Mouse (Mus musculus): ENCODE results near the gene Rab5b. TPM values are rescaled to one million over a fixed set of nuclear protein-coding genes. Genes with fewer than 3 reads are reported as not detected.
"Not testable (repeated sequence)": the region's sequence is repeated elsewhere in the genome, so short reads cannot be mapped to it uniquely, and the experiment has no call there.

Gene Rab5b
- polyA plus RNA-seq, 1 experiment: 27.0 TPM

DNA sequence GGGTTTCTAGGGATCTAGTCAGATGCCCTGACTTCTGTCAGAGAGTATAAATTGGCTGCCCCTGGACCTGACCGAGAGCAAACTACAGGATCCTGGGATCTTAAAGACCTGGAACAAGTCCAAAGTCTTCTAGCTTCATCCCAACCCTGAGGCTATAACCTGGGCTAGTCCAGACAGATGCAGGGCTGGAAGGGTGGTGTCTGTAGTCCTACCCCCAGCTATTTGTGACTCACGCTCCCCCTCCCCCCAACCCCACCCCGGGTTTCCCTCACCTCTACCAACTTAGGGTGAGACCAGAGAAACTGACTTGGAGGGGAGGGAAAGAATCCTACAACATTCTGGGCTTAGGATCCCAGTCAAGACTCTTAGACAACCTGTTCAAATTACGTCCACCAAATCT, 46.6 kb upstream of the Rab5b start:
- Histone ChIP-seq H3K27me3 (ENCODE audit: control insufficient read depth, insufficient read depth, insufficient read length) (no peaks in the 10 kb centered on the region), H3K4me3 (ENCODE audit: insufficient read depth, poor library complexity, severe bottlenecking) (peak overlapping the region; percentile 33), H3K79me3 (ENCODE audit: low read depth) (no peaks in the 10 kb centered on the region), H3ac (ENCODE audit: control insufficient read depth, insufficient read length, low read depth) (no peak overlapping the region), H3K36me3 (ENCODE audit: control insufficient read depth, insufficient read depth) (no peaks in the 10 kb centered on the region), H3K79me2 (ENCODE audit: control insufficient read depth, insufficient read depth) (no peaks in the 10 kb centered on the region)
- no peak for TF ChIP-seq CEBPB (IDR thresholded peaks at IDR 0.05; ENCODE audit: low read depth)
- TF ChIP-seq CTCF (IDR thresholded peaks at IDR 0.05; ENCODE audit: control insufficient read depth, insufficient read depth, insufficient read length): no peak
- TF ChIP-seq USF1 (IDR thresholded peaks at IDR 0.05; ENCODE audit: low read depth): no peak

DNA sequence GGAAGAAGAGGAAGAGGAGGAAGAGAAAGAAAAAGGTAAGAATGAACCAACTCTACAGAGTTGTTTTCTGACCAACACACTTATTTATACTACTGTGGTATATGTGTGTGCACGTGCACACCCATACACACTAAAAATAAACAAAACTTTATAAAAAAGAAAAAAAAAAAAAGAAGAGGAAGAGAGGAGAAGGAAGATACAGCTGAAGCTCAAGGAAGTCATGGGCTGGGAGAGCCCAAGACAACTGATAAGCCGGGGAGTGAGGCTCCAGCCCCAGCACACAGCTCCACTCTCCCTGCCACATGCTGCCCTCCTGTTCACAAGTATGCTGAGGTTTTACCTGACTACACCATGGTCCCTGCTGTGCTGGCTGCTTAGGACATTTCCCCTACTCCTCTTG, 44.2 kb upstream of the Rab5b start:
- TF ChIP-seq FOSL1 (IDR thresholded peaks at IDR 0.05; ENCODE audit: insufficient read depth, low read length, poor library complexity, severe bottlenecking) (no peak), CTCF (IDR thresholded peaks at IDR 0.05; ENCODE audit: control insufficient read depth, insufficient read depth, insufficient read length) (no peak), MYOG (IDR thresholded peaks at IDR 0.05; ENCODE audit: control insufficient read depth, extremely low read depth, insufficient read length) (no peak), MYOD1 (IDR thresholded peaks at IDR 0.05; ENCODE audit: control insufficient read depth, insufficient read length, low read depth) (no peak), MAX (IDR thresholded peaks at IDR 0.05) (no peak), CEBPB (IDR thresholded peaks at IDR 0.05; ENCODE audit: low read depth) (no peak), USF1 (IDR thresholded peaks at IDR 0.05; ENCODE audit: low read depth) (no peak)
- no peak overlapping the region for H3K4me3 ChIP-seq (ENCODE audit: insufficient read depth, poor library complexity, severe bottlenecking)

DNA sequence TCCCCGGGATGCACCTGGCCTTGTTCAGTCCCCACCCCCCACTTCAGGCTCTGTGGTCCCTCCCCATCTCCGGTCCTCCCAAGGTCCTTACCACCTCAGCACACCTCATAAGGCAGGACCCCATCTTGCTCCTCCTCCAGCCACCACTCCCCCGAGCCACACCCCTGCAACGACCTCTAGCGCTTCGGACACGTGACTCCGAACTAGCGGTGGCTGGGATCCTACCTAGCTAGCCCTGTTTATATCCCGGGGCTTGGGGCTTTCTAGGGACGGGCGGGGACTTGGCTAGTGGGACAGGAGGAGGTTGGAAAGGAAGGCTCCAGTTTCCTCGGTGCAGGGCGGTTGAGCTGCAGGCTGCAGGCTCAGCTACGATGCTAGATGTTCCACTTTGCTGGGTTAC, 41.4 kb upstream of the Rab5b start:
- Histone ChIP-seq H3K27me3 (ENCODE audit: control insufficient read depth, insufficient read depth, insufficient read length) (no peaks in the 10 kb centered on the region), H3K79me3 (ENCODE audit: low read depth) (no peaks in the 10 kb centered on the region), H3ac (ENCODE audit: control insufficient read depth, insufficient read length, low read depth) (peak overlapping the region; percentile 67), H3K4me3 (ENCODE audit: insufficient read depth, poor library complexity, severe bottlenecking) (peak overlapping the region; percentile 14), H3K36me3 (ENCODE audit: control insufficient read depth, insufficient read depth) (peaks cover 6% of the 10 kb centered on the region), H3K79me2 (ENCODE audit: control insufficient read depth, insufficient read depth) (no peaks in the 10 kb centered on the region)
- TF ChIP-seq USF1 (IDR thresholded peaks at IDR 0.05; ENCODE audit: low read depth): peak; percentile 92
- no peak for TF ChIP-seq MYOG (IDR thresholded peaks at IDR 0.05; ENCODE audit: control insufficient read depth, extremely low read depth, insufficient read length)

More for the DNA sequence above, 44.2 kb upstream of the Rab5b start:
- no peak overlapping the region for H3ac ChIP-seq (ENCODE audit: control insufficient read depth, insufficient read length, low read depth)
- peaks cover 3% of the 10 kb centered on the region for H3K36me3 ChIP-seq (ENCODE audit: control insufficient read depth, insufficient read depth)
- no peaks in the 10 kb centered on the region for H3K79me3 ChIP-seq (ENCODE audit: low read depth)
- no peaks in the 10 kb centered on the region for H3K27me3 ChIP-seq (ENCODE audit: control insufficient read depth, insufficient read depth, insufficient read length)
- no peaks in the 10 kb centered on the region for H3K79me2 ChIP-seq (ENCODE audit: control insufficient read depth, insufficient read depth)

DNA sequence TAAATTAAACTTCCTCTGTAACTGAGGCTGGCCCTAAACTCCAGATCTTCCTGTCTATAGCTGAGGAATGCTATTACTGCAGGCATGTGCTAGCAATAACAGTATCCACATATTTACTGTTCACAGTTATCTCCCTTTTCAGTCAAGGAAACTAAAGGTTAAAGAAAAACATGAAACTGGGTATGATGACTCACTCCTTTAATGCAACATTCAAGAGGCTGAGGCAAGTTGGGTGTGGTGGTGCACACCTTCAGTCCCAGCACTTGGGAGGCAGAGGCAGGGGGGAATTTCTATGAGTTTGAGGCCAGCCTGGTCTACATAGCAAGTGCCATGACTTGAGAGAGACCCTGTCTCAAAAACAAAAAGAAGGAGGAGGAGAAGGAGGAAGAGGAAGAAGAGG, 35.9 kb upstream of the Rab5b start:
- no peaks in the 10 kb centered on the region for H3K79me2 ChIP-seq (ENCODE audit: control insufficient read depth, insufficient read depth)
- no peak overlapping the region for H3K4me3 ChIP-seq (ENCODE audit: insufficient read depth, poor library complexity, severe bottlenecking)
- TF ChIP-seq CTCF (IDR thresholded peaks at IDR 0.05; ENCODE audit: control insufficient read depth, insufficient read depth, insufficient read length): no peak
- no peak for TF ChIP-seq FOSL1 (IDR thresholded peaks at IDR 0.05; ENCODE audit: insufficient read depth, low read length, poor library complexity, severe bottlenecking)
- no peak for TF ChIP-seq MYOG (IDR thresholded peaks at IDR 0.05; ENCODE audit: control insufficient read depth, extremely low read depth, insufficient read length)
- no peak for TF ChIP-seq MYOD1 (IDR thresholded peaks at IDR 0.05; ENCODE audit: control insufficient read depth, insufficient read length, low read depth)
- no peak for TF ChIP-seq USF1 (IDR thresholded peaks at IDR 0.05; ENCODE audit: low read depth)
- TF ChIP-seq MAX (IDR thresholded peaks at IDR 0.05): no peak
- no peak for TF ChIP-seq CEBPB (IDR thresholded peaks at IDR 0.05; ENCODE audit: low read depth)
- H3K27me3 ChIP-seq (ENCODE audit: control insufficient read depth, insufficient read depth, insufficient read length): no peaks in the 10 kb centered on the region
- no peak overlapping the region for H3ac ChIP-seq (ENCODE audit: control insufficient read depth, insufficient read length, low read depth)
- peaks cover 11% of the 10 kb centered on the region for H3K36me3 ChIP-seq (ENCODE audit: control insufficient read depth, insufficient read depth)
- no peaks in the 10 kb centered on the region for H3K79me3 ChIP-seq (ENCODE audit: low read depth)

DNA sequence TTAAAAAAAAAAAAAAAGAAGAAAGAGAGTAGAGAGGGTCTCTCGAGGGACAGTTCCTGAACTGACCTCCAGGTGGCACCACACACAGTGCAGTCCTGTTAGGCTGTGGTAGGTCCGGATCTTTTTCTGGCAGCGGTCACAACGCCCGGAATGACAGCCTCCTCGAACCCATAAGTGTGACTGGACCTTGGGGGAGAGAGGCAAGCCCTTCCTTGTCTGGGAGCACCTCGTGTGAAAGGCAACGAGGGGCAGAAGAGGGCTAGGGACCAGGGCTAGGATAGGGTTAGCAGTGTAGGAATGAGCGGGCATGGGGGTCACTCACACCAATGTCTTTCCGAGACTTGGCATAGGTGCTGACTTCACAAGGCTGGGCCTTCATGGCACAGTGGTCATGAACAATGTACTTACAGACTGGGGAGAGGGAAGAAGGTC, 35.0 kb upstream of the Rab5b start:
- no peaks in the 10 kb centered on the region for H3K79me2 ChIP-seq (ENCODE audit: control insufficient read depth, insufficient read depth)
- H3K36me3 ChIP-seq (ENCODE audit: control insufficient read depth, insufficient read depth): peaks cover 10% of the 10 kb centered on the region
- H3K27me3 ChIP-seq (ENCODE audit: control insufficient read depth, insufficient read depth, insufficient read length): no peaks in the 10 kb centered on the region
- TF ChIP-seq USF1 (IDR thresholded peaks at IDR 0.05; ENCODE audit: low read depth) (no peak), CTCF (IDR thresholded peaks at IDR 0.05; ENCODE audit: control insufficient read depth, insufficient read depth, insufficient read length) (peak; percentile 57), MYOG (IDR thresholded peaks at IDR 0.05; ENCODE audit: control insufficient read depth, extremely low read depth, insufficient read length) (no peak), MYOD1 (IDR thresholded peaks at IDR 0.05; ENCODE audit: control insufficient read depth, insufficient read length, low read depth) (no peak), FOSL1 (IDR thresholded peaks at IDR 0.05; ENCODE audit: insufficient read depth, low read length, poor library complexity, severe bottlenecking) (no peak), CEBPB (IDR thresholded peaks at IDR 0.05; ENCODE audit: low read depth) (no peak)
- peak overlapping the region; percentile 27 for H3ac ChIP-seq (ENCODE audit: control insufficient read depth, insufficient read length, low read depth)
- no peaks in the 10 kb centered on the region for H3K79me3 ChIP-seq (ENCODE audit: low read depth)
- H3K4me3 ChIP-seq (ENCODE audit: insufficient read depth, poor library complexity, severe bottlenecking): no peak overlapping the region

DNA sequence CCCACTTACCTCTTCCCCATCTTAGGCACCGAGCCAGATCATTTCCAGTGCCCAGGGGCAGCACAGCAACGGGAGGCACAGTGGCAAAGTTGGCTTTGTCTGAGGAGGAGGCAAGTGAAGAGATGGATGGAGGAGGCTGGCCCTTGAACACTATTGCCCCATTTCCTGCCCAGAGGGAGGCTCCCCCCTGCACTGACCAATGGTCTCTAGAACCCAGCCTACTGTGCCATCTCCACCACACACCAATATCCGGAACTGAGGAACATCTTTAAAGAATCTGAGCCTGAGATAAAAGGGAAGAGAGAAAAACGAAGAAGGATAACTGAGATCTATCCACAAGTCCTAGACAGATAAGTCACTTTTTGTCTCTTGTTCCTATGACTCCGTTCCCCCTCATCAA, 32.0 kb upstream of the Rab5b start:
- no peaks in the 10 kb centered on the region for H3K27me3 ChIP-seq (ENCODE audit: control insufficient read depth, insufficient read depth, insufficient read length)
- TF ChIP-seq USF1 (IDR thresholded peaks at IDR 0.05; ENCODE audit: low read depth): no peak
- no peak for TF ChIP-seq MYOD1 (IDR thresholded peaks at IDR 0.05; ENCODE audit: control insufficient read depth, insufficient read length, low read depth)
- TF ChIP-seq CTCF (IDR thresholded peaks at IDR 0.05; ENCODE audit: control insufficient read depth, insufficient read depth, insufficient read length): no peak
- TF ChIP-seq MAX (IDR thresholded peaks at IDR 0.05): no peak
- no peak for TF ChIP-seq MYOG (IDR thresholded peaks at IDR 0.05; ENCODE audit: control insufficient read depth, extremely low read depth, insufficient read length)
- no peak for TF ChIP-seq FOSL1 (IDR thresholded peaks at IDR 0.05; ENCODE audit: insufficient read depth, low read length, poor library complexity, severe bottlenecking)
- TF ChIP-seq CEBPB (IDR thresholded peaks at IDR 0.05; ENCODE audit: low read depth): no peak
- H3K79me2 ChIP-seq (ENCODE audit: control insufficient read depth, insufficient read depth): no peaks in the 10 kb centered on the region
- H3ac ChIP-seq (ENCODE audit: control insufficient read depth, insufficient read length, low read depth): no peak overlapping the region
- no peak overlapping the region for H3K4me3 ChIP-seq (ENCODE audit: insufficient read depth, poor library complexity, severe bottlenecking)
- no peaks in the 10 kb centered on the region for H3K79me3 ChIP-seq (ENCODE audit: low read depth)
- H3K36me3 ChIP-seq (ENCODE audit: control insufficient read depth, insufficient read depth): peaks cover 8% of the 10 kb centered on the region

DNA sequence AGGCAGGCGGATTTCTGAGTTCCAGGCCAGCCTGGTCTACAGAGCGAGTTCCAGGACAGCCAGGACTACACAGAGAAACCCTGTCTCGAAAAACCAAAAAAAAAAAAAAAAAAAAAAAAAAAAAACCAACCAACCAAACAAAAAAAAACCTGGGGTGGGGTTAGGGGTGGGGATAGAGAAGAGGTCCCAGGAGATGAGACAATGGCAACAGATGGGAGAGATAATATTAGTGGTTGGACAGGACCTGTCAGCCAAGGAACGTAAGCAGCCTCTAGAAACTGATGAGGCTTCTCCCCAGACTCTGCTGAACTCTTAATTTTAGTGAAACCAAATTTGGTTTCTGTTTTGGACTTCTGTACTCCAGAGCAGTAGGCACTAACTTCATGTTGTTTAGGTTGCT, 29.4 kb upstream of the Rab5b start:
- not testable (repeated sequence) for H3K4me3 ChIP-seq (ENCODE audit: insufficient read depth, poor library complexity, severe bottlenecking); H3K27me3 ChIP-seq (ENCODE audit: control insufficient read depth, insufficient read depth, insufficient read length); H3K79me3 ChIP-seq (ENCODE audit: low read depth); H3K79me2 ChIP-seq (ENCODE audit: control insufficient read depth, insufficient read depth); H3K36me3 ChIP-seq (ENCODE audit: control insufficient read depth, insufficient read depth); H3ac ChIP-seq (ENCODE audit: control insufficient read depth, insufficient read length, low read depth)
